Mouse (Mus musculus) limb, embryonic 14.5 days (tissue): ENCODE measurements around the gene Muc13. TPM values are rescaled to one million over a fixed set of nuclear protein-coding genes. Genes with fewer than 3 reads are reported as not detected.

Experiments
- ATAC-seq: fragments of 200-750 bp; cut with Nextera tagmentation; 2 replicates; pipeline ENCODE4 v1.8.0; 2017; ENCODE audit warnings: low read depth, moderate number of reproducible peaks, moderate TSS enrichment; ENCODE audit not compliant: low FRiP score
- DNase-seq: peaks from one replicate; pipeline ENCODE4 v3.0.0-alpha.2; 2015; ENCODE audit warnings: low spot score
- H3K27ac ChIP-seq: fragments of 300-500 bp; sonication (generic); replicated peaks from 2 replicates; pipeline ENCODE4 v1.5.1; 2014; ENCODE audit warnings: low read depth, mild to moderate bottlenecking, low read length, moderate library complexity, mixed read lengths
- H3K27me3 ChIP-seq: fragments of 300-500 bp; sonication (generic); 2 replicates; pipeline ENCODE4 v1.6.1; 2014; ENCODE audit warnings: low read length, mixed read lengths; ENCODE audit not compliant: control insufficient read depth, insufficient read depth
- H3K36me3 ChIP-seq: fragments of 300-500 bp; sonication (generic); 2 replicates; pipeline ENCODE4 v1.6.1; 2014; ENCODE audit warnings: mild to moderate bottlenecking, low read length, moderate library complexity, mixed read lengths; ENCODE audit not compliant: control insufficient read depth, insufficient read depth
- H3K4me1 ChIP-seq: fragments of 300-500 bp; sonication (generic); 2 replicates; pipeline ENCODE4 v1.6.1; 2014; ENCODE audit warnings: antibody characterized with exemption, low read length, mixed read lengths; ENCODE audit not compliant: control insufficient read depth, insufficient read depth
- H3K4me2 ChIP-seq: fragments of 300-500 bp; sonication (generic); replicated peaks from 2 replicates; pipeline ENCODE4 v1.6.1; 2014; ENCODE audit warnings: low read depth, mild to moderate bottlenecking, low read length, moderate library complexity; ENCODE audit not compliant: severe bottlenecking
- H3K4me3 ChIP-seq: fragments of 300-500 bp; sonication (generic); replicated peaks from 2 replicates; pipeline ENCODE4 v1.5.1; 2014; ENCODE audit warnings: low read length
- H3K9ac ChIP-seq: fragments of 300-500 bp; sonication (generic); 2 replicates; pipeline ENCODE4 v1.6.1; 2014; ENCODE audit warnings: mild to moderate bottlenecking, low read depth, low read length, moderate library complexity; ENCODE audit not compliant: severe bottlenecking
- H3K9me3 ChIP-seq: fragments of 300-500 bp; sonication (generic); 2 replicates; pipeline ENCODE4 v1.6.1; 2016; ENCODE audit warnings: low read length; ENCODE audit not compliant: control insufficient read depth
- POLR2A ChIP-seq: fragments of 200-500 bp; IDR thresholded peaks from 2 replicates; pipeline ENCODE4 v1.8.0; 2012; ENCODE audit warnings: inconsistent platforms, mild to moderate bottlenecking, moderate library complexity, borderline replicate concordance; ENCODE audit not compliant: insufficient read depth, insufficient read length; ENCODE audit errors: extremely low read depth
- WGBS: fragments of 180-500 bp; shearing (Covaris S2); extraction: QIAGEN DNeasy Blood & Tissue Kit; methylation state at CpG from one replicate; pipeline ENCODE4 v1.1.7; 2014; 5-methylcytosine and 5-hydroxymethylcytosine counted together
- polyA plus RNA-seq, 2 experiments: library from polyadenylated mRNA; depleted of rRNA in 1 of 2; stranded (reverse) in 1 of 2; unstranded in 1 of 2; fragments of >200 nt; fragmentation: Nextera tagmentation in 1 of 2; extraction: Ambion mirVana in 1 of 2; gene quantifications; 2 replicates each; pipeline versions ENCODE4 v1.2.1 to v1.2.3; 2012 to 2014

Gene Muc13
- polyA plus RNA-seq (2012; rRNA removed), result 0.25 and 0.37 TPM in 2 replicates
- 0.07 and 0.12 TPM in 2 replicates for polyA plus RNA-seq (2014; fragmentation: Nextera tagmentation; extraction: Ambion mirVana)

GRCm38 (mm10) chr16:33793846-33794791 is at the start of gene Muc13:
Gene Muc13 (plus strand): TSS chr16:33794037.
- H3K27me3 ChIP-seq, result no peaks in the 10 kb centered on the region
- TF ChIP-seq POLR2A, result no peak
- no peaks in the 10 kb centered on the region for H3K9me3 ChIP-seq
- no peak within 1 kb of the TSS for H3K9ac ChIP-seq
- no peaks in the 10 kb centered on the region for H3K36me3 ChIP-seq
- ATAC-seq (no peak), DNase-seq (no peak)
- no peaks in the 10 kb centered on the region for H3K4me1 ChIP-seq
- H3K4me2 ChIP-seq, result no peak within 1 kb of the TSS
- H3K27ac ChIP-seq, result no peak within 1 kb of the TSS
- H3K4me3 ChIP-seq, result no peak within 1 kb of the TSS
- WGBS, result 86% methylated on average over 10 of the region's 10 CpGs

- 69% methylated on average over 7 of the region's 7 CpGs for WGBS
- Histone ChIP-seq H3K4me2 (no peak overlapping the region), H3K4me3 (no peak overlapping the region), H3K27ac (no peak overlapping the region), H3K36me3 (peaks cover 13% of the 10 kb centered on the region), H3K4me1 (peaks cover 23% of the 10 kb centered on the region), H3K9me3 (no peaks in the 10 kb centered on the region), H3K9ac (no peak overlapping the region), H3K27me3 (no peaks in the 10 kb centered on the region)
- no peak for TF ChIP-seq POLR2A
- 0 out of 2 replicates have a peak, but pooled peaks have one; percentile 39 for ATAC-seq
- peak; percentile 51 for DNase-seq
Measured at GRCm38 (mm10) chr16:33744622-33745419, 49.0 kb upstream of the Muc13 start.

GRCm38 (mm10) chr16:33745457-33745856 is 48.4 kb upstream of the Muc13 start:
- no peaks in the 10 kb centered on the region for H3K27me3 ChIP-seq
- H3K9ac ChIP-seq, result no peak overlapping the region
- no peak for ATAC-seq
- H3K27ac ChIP-seq, result no peak overlapping the region
- H3K4me1 ChIP-seq, result peaks cover 17% of the 10 kb centered on the region
- 89% methylated on average over 7 of the region's 7 CpGs for WGBS
- TF ChIP-seq POLR2A, result no peak
- H3K36me3 ChIP-seq, result peaks cover 13% of the 10 kb centered on the region
- no peaks in the 10 kb centered on the region for H3K9me3 ChIP-seq
- H3K4me2 ChIP-seq, result no peak overlapping the region
- DNase-seq, result no peak
- H3K4me3 ChIP-seq, result no peak overlapping the region

GRCm38 (mm10) chr16:33746074-33746676 is 47.7 kb upstream of the Muc13 start:
- Histone ChIP-seq H3K36me3 (peaks cover 14% of the 10 kb centered on the region), H3K27ac (no peak overlapping the region), H3K4me3 (no peak overlapping the region), H3K4me2 (no peak overlapping the region), H3K9ac (no peak overlapping the region), H3K27me3 (no peaks in the 10 kb centered on the region), H3K9me3 (no peaks in the 10 kb centered on the region), H3K4me1 (peaks cover 11% of the 10 kb centered on the region)
- 76% methylated on average over 10 of the region's 10 CpGs for WGBS
- ATAC-seq (no peak), DNase-seq (no peak)
- TF ChIP-seq POLR2A, result no peak
